Mouse (Mus musculus) liver, postnatal 0 days (tissue): ENCODE results near the gene Lin7b.

ENCODE experiments used
- CTCF ChIP-seq: sonication (generic); IDR thresholded peaks from 2 replicates; pipeline ENCODE4 v1.5.1; 2016; ENCODE audit warnings: antibody characterized with exemption, low read depth
- EP300 ChIP-seq: IDR thresholded peaks from 2 replicates; pipeline ENCODE4 v1.6.1; 2016; ENCODE audit warnings: antibody characterized with exemption, low read depth, mild to moderate bottlenecking

- TF ChIP-seq EP300 (no peak), CTCF (no peak)
Measured at GRCm38 (mm10) chr7:45328841-45329475, 41.4 kb downstream of the Lin7b start.
